Mouse (Mus musculus) neural tube, embryonic 13.5 days (tissue): ENCODE data around the gene Ly6g6d. TPM values are rescaled to one million over a fixed set of nuclear protein-coding genes. Genes with fewer than 3 reads are reported as not detected.

Source experiments
- ATAC-seq: fragments of 200-750 bp; cut with Nextera tagmentation; 2 replicates; pipeline ENCODE4 v1.8.0; 2017; ENCODE audit warnings: low read depth, mild to moderate bottlenecking, moderate TSS enrichment, moderate library complexity
- H3K27ac ChIP-seq: fragments of 300-500 bp; sonication (generic); replicated peaks from 2 replicates; pipeline ENCODE4 v1.5.1; 2015; ENCODE audit warnings: moderate library complexity, mild to moderate bottlenecking, inconsistent platforms
- H3K27me3 ChIP-seq: fragments of 300-500 bp; sonication (generic); 2 replicates; pipeline ENCODE4 v1.6.1; 2015; ENCODE audit warnings: mild to moderate bottlenecking, inconsistent platforms
- H3K36me3 ChIP-seq: fragments of 300-500 bp; sonication (generic); 2 replicates; pipeline ENCODE4 v1.6.1; 2015; ENCODE audit warnings: mild to moderate bottlenecking, inconsistent platforms
- H3K4me1 ChIP-seq: fragments of 300-500 bp; sonication (generic); replicated peaks from 2 replicates; pipeline ENCODE4 v1.6.1; 2015; ENCODE audit warnings: inconsistent platforms
- H3K4me2 ChIP-seq: fragments of 300-500 bp; sonication (generic); 2 replicates; pipeline ENCODE4 v1.6.1; 2015; ENCODE audit warnings: inconsistent platforms, mild to moderate bottlenecking, moderate library complexity
- H3K4me3 ChIP-seq: fragments of 300-500 bp; sonication (generic); 2 replicates; pipeline ENCODE4 v1.5.1; 2015; ENCODE audit warnings: mild to moderate bottlenecking, inconsistent platforms
- H3K9ac ChIP-seq: fragments of 300-500 bp; sonication (generic); 2 replicates; pipeline ENCODE4 v1.6.1; 2015; ENCODE audit warnings: moderate library complexity, mild to moderate bottlenecking, inconsistent platforms
- H3K9me3 ChIP-seq: fragments of 300-500 bp; sonication (generic); 2 replicates; pipeline ENCODE4 v1.6.1; 2016; ENCODE audit warnings: inconsistent platforms
- WGBS: fragments of 180-500 bp; shearing (Covaris S2); methylation state at CpG from one replicate; pipeline ENCODE4 v1.1.7; 2015; 5-methylcytosine and 5-hydroxymethylcytosine counted together
- polyA plus RNA-seq: library from polyadenylated mRNA; unstranded; fragments of >200 nt; fragmentation: Nextera tagmentation; extraction: Ambion mirVana; gene quantifications from 2 replicates; pipeline ENCODE4 v1.2.1, GENCODE M21; 2015

Gene Ly6g6d
- polyA plus RNA-seq, 1 experiment from 2014 or later: 0.95 TPM

- Histone ChIP-seq H3K9me3 (no peaks in the 10 kb centered on the region), H3K27me3 (no peaks in the 10 kb centered on the region), H3K9ac (no peak overlapping the region), H3K36me3 (no peaks in the 10 kb centered on the region), H3K4me1 (peaks cover 31% of the 10 kb centered on the region), H3K4me2 (no peak overlapping the region), H3K27ac (no peak overlapping the region), H3K4me3 (no peak overlapping the region)
- WGBS: 88% methylated on average over 5 of the region's 5 CpGs
- no peak for ATAC-seq
Measured at GRCm38 (mm10) chr17:35023221-35023620, 54.6 kb downstream of the Ly6g6d start.

GRCm38 (mm10) chr17:35022541-35023060, 55.3 kb downstream of the Ly6g6d start:
- Histone ChIP-seq H3K27me3 (no peaks in the 10 kb centered on the region), H3K4me2 (no peak overlapping the region), H3K4me1 (peaks cover 26% of the 10 kb centered on the region), H3K4me3 (no peak overlapping the region), H3K9me3 (no peaks in the 10 kb centered on the region), H3K27ac (no peak overlapping the region), H3K9ac (no peak overlapping the region), H3K36me3 (0 out of 2 replicates have a peak, but pooled peaks cover 4% of the 10 kb centered on the region)
- WGBS: 95% methylated on average over 8 of the region's 8 CpGs
- ATAC-seq: no peak

- Histone ChIP-seq H3K36me3 (0 out of 2 replicates have a peak, but pooled peaks cover 10% of the 10 kb centered on the region), H3K27ac (no peak overlapping the region; the same call in 1 of the 2 replicates), H3K4me2 (no peak overlapping the region), H3K4me3 (no peak overlapping the region), H3K4me1 (peaks cover 20% of the 10 kb centered on the region), H3K9ac (no peak overlapping the region; the same call in 1 of the 2 replicates), H3K9me3 (no peaks in the 10 kb centered on the region), H3K27me3 (no peaks in the 10 kb centered on the region)
- no peak for ATAC-seq
- 67% methylated on average over 6 of the region's 6 CpGs for WGBS
Measured at GRCm38 (mm10) chr17:35021842-35022477, 55.9 kb downstream of the Ly6g6d start.

Other genes with a start within 250 kb of the Ly6g6d start
- gene Stk19, start 241.1 kb downstream of the Ly6g6d start, polyA plus RNA-seq: 31.6 and 34.2 TPM in 2 replicates
- gene Dxo, start 241.0 kb downstream of the Ly6g6d start, polyA plus RNA-seq: 63.0 and 63.2 TPM in 2 replicates
- gene Skiv2l, start 227.9 kb downstream of the Ly6g6d start, polyA plus RNA-seq: 49.7 and 57.1 TPM in 2 replicates
- gene Nelfe, start 227.7 kb downstream of the Ly6g6d start, polyA plus RNA-seq: 81.6 and 90.5 TPM in 2 replicates
- gene Cfb, start 215.5 kb downstream of the Ly6g6d start, polyA plus RNA-seq: 1.8 and 2.9 TPM in 2 replicates
- 9.5 and 10.4 TPM in 2 replicates for gene Zbtb12, start 198.6 kb downstream of the Ly6g6d start, polyA plus RNA-seq
- not detected in 2 replicates for gene Gm20547, start 196.0 kb downstream of the Ly6g6d start, polyA plus RNA-seq
- gene C2, start 179.8 kb downstream of the Ly6g6d start, polyA plus RNA-seq: 0.99 and 2.1 TPM in 2 replicates
- gene Ehmt2, start 179.6 kb downstream of the Ly6g6d start, polyA plus RNA-seq: 86.8 and 88.7 TPM in 2 replicates
- gene Slc44a4, start 163.6 kb downstream of the Ly6g6d start, polyA plus RNA-seq: not detected in 2 replicates
- gene Neu1, start 146.8 kb downstream of the Ly6g6d start, polyA plus RNA-seq: 30.2 and 30.6 TPM in 2 replicates
- gene Hspa1b, start 118.8 kb downstream of the Ly6g6d start, polyA plus RNA-seq: 0.38 and 0.47 TPM in 2 replicates
- gene Gm20481, start 108.2 kb downstream of the Ly6g6d start, polyA plus RNA-seq: not detected in 2 replicates
- gene Hspa1a, start 105.9 kb downstream of the Ly6g6d start, polyA plus RNA-seq: 6.0 and 6.3 TPM in 2 replicates
- 1.5 and 2.2 TPM in 2 replicates for gene Hspa1l, start 105.4 kb downstream of the Ly6g6d start, polyA plus RNA-seq
- 99.4 and 99.8 TPM in 2 replicates for gene Lsm2, start 96.2 kb downstream of the Ly6g6d start, polyA plus RNA-seq
- gene Vars, start 77.1 kb downstream of the Ly6g6d start, polyA plus RNA-seq: 57.9 and 58.2 TPM in 2 replicates
- gene Vwa7, start 61.5 kb downstream of the Ly6g6d start, polyA plus RNA-seq: 0.17 and 0.18 TPM in 2 replicates
- 2.5 and 2.6 TPM in 2 replicates for gene Sapcd1, start 50.0 kb downstream of the Ly6g6d start, polyA plus RNA-seq
- 2.8 and 3.1 TPM in 2 replicates for gene Msh5, start 31.3 kb downstream of the Ly6g6d start, polyA plus RNA-seq
- 132 and 145 TPM in 2 replicates for gene Clic1, start 28.1 kb downstream of the Ly6g6d start, polyA plus RNA-seq
- gene Ddah2, start 19.0 kb downstream of the Ly6g6d start, polyA plus RNA-seq: 417 and 431 TPM in 2 replicates
- gene Ly6g6c, start 12.7 kb downstream of the Ly6g6d start, polyA plus RNA-seq: 0.54 TPM in 1 of 2 replicates, not detected in the other
- 0.28 and 0.38 TPM in 2 replicates for gene Mpig6b, start 11.9 kb downstream of the Ly6g6d start, polyA plus RNA-seq
- gene Ly6g6e, start 1.2 kb downstream of the Ly6g6d start, polyA plus RNA-seq: 0.46 and 0.55 TPM in 2 replicates
- 0.44 and 0.68 TPM in 2 replicates for gene Ly6g6f, start 7.5 kb upstream of the Ly6g6d start, polyA plus RNA-seq
- gene Abhd16a, start 11.2 kb upstream of the Ly6g6d start, polyA plus RNA-seq: 98.2 and 104 TPM in 2 replicates
- gene Ly6g5c, start 30.2 kb upstream of the Ly6g6d start, polyA plus RNA-seq: not detected in 2 replicates
- 1.4 and 1.7 TPM in 2 replicates for gene Ly6g5b, start 37.4 kb upstream of the Ly6g6d start, polyA plus RNA-seq
- 20.9 and 25.5 TPM in 2 replicates for gene Gpank1, start 43.4 kb upstream of the Ly6g6d start, polyA plus RNA-seq
- 333 and 339 TPM in 2 replicates for gene Csnk2b, start 44.0 kb upstream of the Ly6g6d start, polyA plus RNA-seq
- gene D17H6S53E, start 48.3 kb upstream of the Ly6g6d start, polyA plus RNA-seq: 8.9 and 10.6 TPM in 2 replicates
- 0.61 and 0.77 TPM in 2 replicates for gene Apom, start 54.0 kb upstream of the Ly6g6d start, polyA plus RNA-seq
- 67.1 and 75.0 TPM in 2 replicates for gene Bag6, start 57.1 kb upstream of the Ly6g6d start, polyA plus RNA-seq
- 178 and 185 TPM in 2 replicates for gene Prrc2a, start 86.8 kb upstream of the Ly6g6d start, polyA plus RNA-seq
- gene Aif1, start 98.0 kb upstream of the Ly6g6d start, polyA plus RNA-seq: 11.4 and 12.7 TPM in 2 replicates
- gene Lst1, start 110.4 kb upstream of the Ly6g6d start, polyA plus RNA-seq: 7.8 and 8.9 TPM in 2 replicates
- 0.22 and 0.58 TPM in 2 replicates for gene Ltb, start 116.4 kb upstream of the Ly6g6d start, polyA plus RNA-seq
- 0.13 TPM in 1 of 2 replicates, not detected in the other for gene Tnf, start 123.9 kb upstream of the Ly6g6d start, polyA plus RNA-seq
- 0.42 TPM in 1 of 2 replicates, not detected in the other for gene Lta, start 127.3 kb upstream of the Ly6g6d start, polyA plus RNA-seq
- gene Gm16181, start 142.8 kb upstream of the Ly6g6d start, polyA plus RNA-seq: 0.56 TPM in 1 of 2 replicates, not detected in the other
- gene Atp6v1g2, start 155.6 kb upstream of the Ly6g6d start, polyA plus RNA-seq: 58.9 and 66.1 TPM in 2 replicates
- 9.5 and 10.8 TPM in 2 replicates for gene Nfkbil1, start 157.7 kb upstream of the Ly6g6d start, polyA plus RNA-seq
- gene Ddx39b, start 163.7 kb upstream of the Ly6g6d start, polyA plus RNA-seq: 385 and 402 TPM in 2 replicates
- gene H2-D1, start 184.7 kb upstream of the Ly6g6d start, polyA plus RNA-seq: 70.5 and 79.1 TPM in 2 replicates
- gene H2-Q1, start 242.3 kb upstream of the Ly6g6d start, polyA plus RNA-seq: 0.22 TPM in 1 of 2 replicates, not detected in the other